Mouse (Mus musculus) heart, adult 2 months (tissue): ENCODE data around the gene Commd8.

ENCODE experiments used
- CTCF ChIP-seq: fragments of 200-600 bp; IDR thresholded peaks from 2 replicates; pipeline ENCODE4 v1.8.1; 2022; ENCODE audit warnings: antibody characterized with exemption, mild to moderate bottlenecking, moderate library complexity
- POLR2A ChIP-seq: fragments of 200-500 bp; IDR thresholded peaks from 2 replicates; pipeline ENCODE4 v1.6.1; 2011; ENCODE audit warnings: mild to moderate bottlenecking, low read depth, low read length, control low read depth; ENCODE audit not compliant: insufficient read depth

GRCm38 (mm10) chr5:72210812-72211139 is 42.8 kb upstream of the Commd8 start:
- TF ChIP-seq CTCF (no peak), POLR2A (no peak)
